Mouse (Mus musculus) erythroblast, embryonic 14.5 days (primary cell): Measurements from ENCODE around the gene Olfr78.

Experiments
- GATA1 ChIP-seq: IDR thresholded peaks from 2 replicates; pipeline ENCODE4 v1.6.1; 2012; ENCODE audit warnings: low read length, inconsistent platforms, mixed read lengths
- TAL1 ChIP-seq: IDR thresholded peaks from 3 replicates; pipeline ENCODE4 v1.6.1; 2012; ENCODE audit warnings: low read length, inconsistent platforms, mixed read lengths

GRCm38 (mm10) chr7:102727391-102727790 lies 31.9 kb downstream of the Olfr78 start, which contains the start of gene Olfr559:
- TF ChIP-seq GATA1 (no peak), TAL1 (no peak)
